Mouse (Mus musculus): ENCODE data around the gene Ak9.

DNA sequence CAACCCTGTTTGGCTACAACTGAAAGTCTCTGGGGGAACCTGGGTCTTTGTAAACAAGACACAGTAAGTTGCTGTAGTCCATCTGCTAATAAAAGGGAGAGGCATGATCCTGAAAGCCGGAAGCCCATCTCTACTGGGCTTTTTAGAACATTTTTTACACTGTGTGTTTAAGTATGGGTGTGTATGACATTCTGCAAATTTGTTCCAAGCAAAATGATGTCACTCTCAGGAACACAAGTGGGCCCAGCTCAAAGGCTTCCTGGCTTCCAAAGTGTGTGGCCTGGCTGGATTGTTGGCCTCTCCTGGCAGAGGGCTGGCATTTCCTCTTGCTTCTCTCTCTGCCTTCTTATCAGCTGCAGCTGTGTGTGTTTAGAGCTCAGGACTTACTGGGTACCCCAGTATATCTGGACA, 171.2 kb downstream of the Ak9 start:
- TF ChIP-seq CTCF (IDR thresholded peaks at IDR 0.05; ENCODE audit: control insufficient read depth, insufficient read depth, insufficient read length), result no peak
- no peak for TF ChIP-seq FOSL1 (IDR thresholded peaks at IDR 0.05; ENCODE audit: insufficient read depth, low read length, poor library complexity, severe bottlenecking)
- no peak for TF ChIP-seq MYOD1 (IDR thresholded peaks at IDR 0.05; ENCODE audit: control insufficient read depth, insufficient read length, low read depth)
- no peak for TF ChIP-seq MYOG (IDR thresholded peaks at IDR 0.05; ENCODE audit: control insufficient read depth, extremely low read depth, insufficient read length)
- TF ChIP-seq USF1 (IDR thresholded peaks at IDR 0.05; ENCODE audit: low read depth), result no peak

All from C2C12 (cell line).